Mouse (Mus musculus) G1E (cell line): ENCODE measurements around the gene Cfap99.

Source experiments
- CTCF ChIP-seq: IDR thresholded peaks from 2 replicates; pipeline ENCODE4 v1.5.1; 2012; ENCODE audit warnings: low read depth, low read length, inconsistent platforms, mixed read lengths
- GATA1 ChIP-seq: IDR thresholded peaks from 2 replicates; pipeline ENCODE4 v1.6.1; 2012; ENCODE audit warnings: borderline replicate concordance, low read length, inconsistent platforms, mixed read lengths

DNA sequence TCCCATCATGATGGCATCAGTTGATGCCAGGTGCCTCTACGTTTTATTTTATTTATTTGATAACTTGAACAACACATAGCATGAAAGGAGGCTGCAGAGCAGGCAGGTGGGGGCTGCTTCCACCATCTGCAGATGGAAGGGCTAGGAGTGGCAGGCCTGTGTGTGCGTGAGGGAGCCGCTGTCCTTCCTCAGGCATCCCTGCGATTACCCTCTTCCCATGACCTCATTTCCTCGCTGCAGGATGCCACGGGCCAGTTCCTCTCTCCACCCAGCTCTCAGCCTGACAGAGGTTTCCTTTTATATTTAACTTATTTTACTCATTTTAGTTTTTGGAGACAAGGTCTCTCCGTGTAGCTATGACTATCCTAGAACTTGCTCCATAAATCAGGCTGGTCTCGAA is 34.1 kb upstream of the Cfap99 start:
- TF ChIP-seq CTCF (no peak), GATA1 (no peak)
